Mouse (Mus musculus) left cerebral cortex, adult 2 months (tissue): ENCODE data around the gene Cpd. TPM values are rescaled to one million over a fixed set of nuclear protein-coding genes. Genes with fewer than 3 reads are reported as not detected.

Experiments
- DNase-seq, 2 experiments: peaks; one replicate each; pipeline ENCODE4 v3.0.0; 2021 to 2022; ENCODE audit warnings: low spot score in 2 of 2, mixed read lengths in 1 of 2; ENCODE audit errors: extremely low spot score in 1 of 2
- H3K27ac ChIP-seq: fragments of 200-600 bp; 2 replicates; pipeline ENCODE4 v1.8.1; 2022
- H3K4me3 ChIP-seq: fragments of 200-600 bp; 2 replicates; pipeline ENCODE4 v1.8.1; 2022
- CTCF ChIP-seq: fragments of 200-600 bp; IDR thresholded peaks from 2 replicates; pipeline ENCODE4 v1.8.1; 2022; ENCODE audit warnings: antibody characterized with exemption, mild to moderate bottlenecking, moderate library complexity
- intact Hi-C: fragments of 180-260 bp; cut with DNase I; formaldehyde crosslinking; loops from one replicate; pipeline ENCODE4 v1.15.1; 2025
- total RNA-seq, 2 experiments: library from RNA; stranded (reverse); gene quantifications; 2 replicates each; pipeline ENCODE4 v1.2.3; 2021

Cpd gene
- total RNA-seq, 2 experiments from 2014 or later: 53.0 to 56.8 TPM

- no peak for TF ChIP-seq CTCF
- DNase-seq: no peak
- H3K4me3 ChIP-seq: no peak overlapping the region
- intact Hi-C loops: no loop called here
- H3K27ac ChIP-seq: no peak overlapping the region
These were observed 73.0 kb downstream of the Cpd start for GRCm38 (mm10) chr11:76773811-76774210.

DNA sequence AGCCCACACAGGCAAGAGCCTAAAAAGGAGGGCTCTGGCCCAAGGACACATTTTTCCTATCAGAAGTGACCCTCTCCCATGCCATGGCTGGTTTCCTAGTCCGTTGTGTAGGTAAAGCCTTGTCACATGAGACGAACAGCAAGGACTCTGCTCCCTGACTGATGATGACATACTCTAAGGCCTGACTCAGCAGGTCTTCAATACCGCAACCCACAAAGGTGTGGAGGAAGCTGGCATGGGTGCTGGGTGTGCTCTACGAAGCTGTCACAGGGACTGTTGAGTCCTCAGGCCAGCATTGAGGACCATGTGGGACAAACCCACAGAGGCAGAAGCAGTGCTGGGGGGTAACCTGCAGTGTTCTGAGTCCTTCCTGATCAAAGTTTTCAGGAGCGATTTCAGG lies 76.3 kb downstream of the Cpd start:
- TF ChIP-seq CTCF: no peak

GRCm38 (mm10) chr11:76763741-76764122 lies 83.1 kb downstream of the Cpd start:
- intact Hi-C loops: loop anchor here (1.0 to 5.0 kb wide), 2 partner anchors 86 to 106 kb away; no protein-coding TSS in a partner anchor
- Histone ChIP-seq H3K4me3 (no peak overlapping the region), H3K27ac (no peak overlapping the region)
- no peak for DNase-seq
- no peak for TF ChIP-seq CTCF

More for the DNA sequence above, 76.3 kb downstream of the Cpd start:
- no peak for DNase-seq
- intact Hi-C loops: no loop called here
- no peak overlapping the region for H3K27ac ChIP-seq
- H3K4me3 ChIP-seq: no peak overlapping the region

DNA sequence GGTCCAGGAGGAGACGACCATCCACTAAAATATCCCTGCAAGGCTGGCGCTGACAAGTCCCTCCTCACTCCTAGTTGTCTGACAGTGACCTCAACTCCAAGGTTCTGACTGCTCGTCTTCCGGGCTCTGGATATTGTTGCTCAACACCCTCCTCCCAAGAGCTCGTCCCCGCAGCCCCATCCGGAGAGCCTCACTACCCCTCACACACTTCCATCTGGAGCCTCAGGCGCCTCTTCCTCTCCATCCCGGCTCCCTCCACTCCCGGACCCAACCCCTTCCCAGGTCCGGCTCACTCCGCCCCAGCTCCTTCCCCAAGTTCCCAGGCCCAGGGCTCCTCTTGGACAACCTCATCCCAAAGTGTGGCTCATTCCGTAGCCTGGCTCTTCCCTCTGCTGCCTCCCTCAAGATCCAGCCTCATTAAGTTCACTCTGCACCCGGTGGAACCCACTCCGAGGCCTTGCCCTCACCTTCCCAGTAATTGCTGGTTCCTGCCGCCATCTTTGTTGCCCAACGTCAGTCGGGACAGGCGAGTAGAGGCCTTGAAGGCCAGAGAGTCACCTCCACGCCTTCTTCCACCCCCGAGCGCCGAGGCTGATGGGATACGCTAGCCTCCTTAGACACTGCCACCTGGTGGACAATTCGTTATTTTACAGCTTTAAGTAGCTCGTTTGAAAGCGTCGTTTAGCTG lies 83.6 kb downstream of the Cpd start, which contains the start of gene Gosr1:
Gosr1 (minus strand) TSS at position 527 of the 688 bp plus-strand sequence.
- intact Hi-C loops: loop anchor here (1.0 to 5.0 kb wide), 2 partner anchors 86 to 106 kb away; no protein-coding TSS in a partner anchor
- peak; percentile 87 to 89 for DNase-seq

GRCm38 (mm10) chr11:76752276-76752675 lies 94.5 kb downstream of the Cpd start:
- Histone ChIP-seq H3K4me3 (no peak overlapping the region), H3K27ac (no peak overlapping the region)
- intact Hi-C loops: no loop called here
- no peak for DNase-seq
- TF ChIP-seq CTCF: no peak

More for the DNA sequence above, 83.6 kb downstream of the Cpd start, which contains the start of gene Gosr1:
- Histone ChIP-seq H3K4me3 (peak within 1 kb of the TSS; percentile 94), H3K27ac (peak within 1 kb of the TSS; percentile 90)
- TF ChIP-seq CTCF: peak; percentile 90

DNA sequence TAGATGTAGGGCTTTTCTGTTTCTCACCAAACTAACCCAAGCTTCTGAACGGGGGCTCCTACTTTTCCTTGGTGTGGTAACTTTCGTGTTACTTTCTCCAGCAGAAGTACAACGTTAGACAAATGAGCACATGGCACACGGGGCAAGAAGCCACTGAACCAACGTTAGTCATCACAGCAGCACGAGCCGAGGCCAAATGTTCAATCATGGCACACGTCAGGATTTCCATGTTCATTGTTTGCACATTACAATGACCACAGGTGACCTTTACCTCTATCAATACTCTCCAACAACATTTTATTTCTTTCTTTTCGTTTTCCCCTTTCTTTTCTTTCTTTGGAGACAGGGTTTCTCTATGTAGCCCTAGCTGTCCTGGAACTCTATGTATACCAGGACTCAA lies 98.0 kb downstream of the Cpd start:
- Histone ChIP-seq H3K4me3 (no peak overlapping the region), H3K27ac (no peak overlapping the region)
- intact Hi-C loops: no loop called here
- no peak for DNase-seq
- no peak for TF ChIP-seq CTCF

- no peak overlapping the region for H3K4me3 ChIP-seq
- no peak; the same call in 1 of the 2 replicates for TF ChIP-seq CTCF
- H3K27ac ChIP-seq: no peak overlapping the region
- no peak for DNase-seq
- intact Hi-C loops: loop anchor here (2.0 kb wide), 1 partner anchor 69 kb away; no protein-coding TSS in a partner anchor
These were observed 100.9 kb downstream of the Cpd start for GRCm38 (mm10) chr11:76745921-76746320.

GRCm38 (mm10) chr11:76744550-76744949 lies 102.3 kb downstream of the Cpd start:
- no peak overlapping the region for H3K4me3 ChIP-seq
- peak; percentile 54 for TF ChIP-seq CTCF
- peak; percentile 30 to 42 for DNase-seq
- intact Hi-C loops: loop anchor here (2.0 kb wide), 1 partner anchor 68 kb away; no protein-coding TSS in a partner anchor
- H3K27ac ChIP-seq: no peak overlapping the region

- intact Hi-C loops: no loop called here
- no peak for TF ChIP-seq CTCF
- H3K27ac ChIP-seq: no peak overlapping the region
- no peak overlapping the region for H3K4me3 ChIP-seq
- no peak for DNase-seq
These were observed 104.3 kb downstream of the Cpd start for GRCm38 (mm10) chr11:76742511-76742910.

GRCm38 (mm10) chr11:76739125-76739524 lies 107.7 kb downstream of the Cpd start:
- DNase-seq: no peak
- H3K4me3 ChIP-seq: no peak overlapping the region
- peak; percentile 49 for TF ChIP-seq CTCF
- no peak overlapping the region for H3K27ac ChIP-seq
- intact Hi-C loops: loop anchor here (10.0 kb wide), 1 partner anchor 224 kb away; no protein-coding TSS in a partner anchor

DNA sequence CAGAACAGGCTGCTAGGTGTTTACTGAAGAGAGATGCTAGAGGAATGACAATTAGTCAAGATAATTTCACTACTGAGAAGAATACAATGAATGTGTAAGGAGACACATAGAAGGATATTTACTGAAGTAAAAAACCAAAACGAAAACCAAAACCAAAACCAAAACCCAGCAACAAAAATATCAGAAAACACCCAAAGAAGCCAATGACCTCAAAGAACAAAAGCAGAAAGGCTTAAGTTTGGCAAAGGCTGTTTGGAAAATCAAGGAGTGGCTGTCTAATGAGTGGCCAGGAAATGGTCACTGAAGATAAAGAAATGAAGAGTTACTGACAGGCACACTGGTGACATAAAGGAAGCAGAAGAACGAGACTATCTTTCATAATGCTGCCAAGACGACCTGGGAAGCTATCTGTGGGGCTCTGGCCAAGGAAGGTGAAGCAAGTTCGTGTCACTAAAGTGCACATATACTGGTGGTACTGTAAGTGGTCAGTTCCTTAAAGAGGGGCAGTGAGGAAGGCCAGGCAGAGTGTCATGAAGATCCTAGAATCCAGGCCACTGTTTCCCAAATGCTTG lies 111.0 kb downstream of the Cpd start:
- H3K27ac ChIP-seq: no peak overlapping the region
- DNase-seq: no peak
- intact Hi-C loops: loop anchor here (2.0 to 10.0 kb wide), 2 partner anchors 81 to 221 kb away; no protein-coding TSS in a partner anchor
- H3K4me3 ChIP-seq: no peak overlapping the region
- TF ChIP-seq CTCF: no peak

DNA sequence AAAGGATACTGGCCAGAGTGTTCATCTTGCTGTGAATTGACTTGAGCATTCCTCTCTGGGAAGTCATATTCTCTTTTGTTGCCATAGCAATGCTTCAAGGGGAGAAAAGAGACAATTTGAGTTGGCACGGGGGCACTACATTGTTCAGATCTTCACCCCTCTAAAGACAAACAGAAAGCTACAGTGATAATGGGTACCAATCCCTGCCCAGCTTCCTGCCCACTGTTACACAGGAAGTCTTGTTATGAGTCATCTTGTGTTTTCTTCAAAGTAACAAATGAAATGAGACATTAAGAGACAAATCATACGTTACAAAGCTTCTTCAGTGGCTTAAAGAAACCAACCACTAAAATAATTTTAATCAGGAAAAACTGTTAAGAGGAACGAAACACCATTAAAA lies 112.3 kb downstream of the Cpd start:
- intact Hi-C loops: loop anchor here (10.0 kb wide), 1 partner anchor 220 kb away; no protein-coding TSS in a partner anchor
- no peak for TF ChIP-seq CTCF
- Histone ChIP-seq H3K27ac (no peak overlapping the region), H3K4me3 (no peak overlapping the region)
- no peak for DNase-seq
